9 mouse cellular contexts compared by ENCODE assay signal in the genomic region with DNA sequence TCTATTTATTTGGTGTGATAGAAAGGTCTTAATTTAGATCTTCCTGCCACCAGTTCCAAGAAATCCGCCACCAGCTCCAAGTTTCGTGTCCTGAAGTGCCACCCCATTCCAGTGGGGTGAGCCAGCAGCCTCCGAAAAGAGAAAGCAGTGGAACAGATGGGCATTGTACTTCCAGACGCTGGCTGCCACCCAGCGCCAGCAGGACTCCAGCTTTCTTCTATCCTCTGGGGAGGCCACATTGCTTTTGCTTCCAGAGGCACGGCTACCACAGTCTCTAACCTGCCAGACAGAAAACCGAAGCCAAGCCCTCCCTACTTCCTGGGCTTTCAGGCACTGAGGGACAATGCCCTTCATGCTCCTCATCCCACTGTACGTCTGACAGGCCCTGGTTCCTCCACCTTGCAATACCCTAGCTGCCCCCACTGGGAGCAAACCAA. TPM values are rescaled to one million over a fixed set of nuclear protein-coding genes. Genes with fewer than 3 reads are reported as not detected.
DNase-seq lines count a peak whose midpoint lies in the region; ATAC-seq and TF ChIP-seq lines count a peak whose summit lies in the region.
"Had no signal": no experiment of that assay in that cellular context is flagged by ENCODE, and none has a peak within 500 bp of the region (broad histone marks: within the 10 kb centered on the region; RNA-seq: fewer than 3 reads in every experiment).

No protein-coding gene starts in this region.

- peaks cover 44% of the 10 kb centered on the region for H3K36me3 ChIP-seq in hindbrain, embryonic 13.5 days
- H3K36me3 ChIP-seq in hindbrain, embryonic 10.5 days, result peaks cover 63% of the 10 kb centered on the region
- H3K36me3 ChIP-seq in stomach, postnatal 0 days (ENCODE audit: control insufficient read depth, insufficient read depth, low read length), result peaks cover 4% of the 10 kb centered on the region; the same call in 1 of the 2 replicates

- no peaks in the 10 kb centered on the region for H3K27me3 ChIP-seq in hindbrain, embryonic 13.5 days
- H3K27me3 ChIP-seq in hindbrain, embryonic 10.5 days (ENCODE audit: insufficient read depth, poor library complexity, severe bottlenecking), result no peaks in the 10 kb centered on the region
- no peaks in the 10 kb centered on the region for H3K27me3 ChIP-seq in stomach, postnatal 0 days (ENCODE audit: control insufficient read depth, insufficient read depth, low read length)
- H3K27me3 ChIP-seq: CH12.LX had no signal

- no peak overlapping the region for H3K4me3 ChIP-seq in hindbrain, embryonic 13.5 days
- H3K4me3 ChIP-seq in hindbrain, embryonic 10.5 days, result no peak overlapping the region
- no peak overlapping the region for H3K4me3 ChIP-seq in stomach, postnatal 0 days (ENCODE audit: low read depth, low read length)

- no peak overlapping the region for H3K9ac ChIP-seq in hindbrain, embryonic 13.5 days
- H3K9ac ChIP-seq in stomach, postnatal 0 days (ENCODE audit: low read length), result no peak overlapping the region

- peaks cover 19% of the 10 kb centered on the region for H3K4me1 ChIP-seq in hindbrain, embryonic 13.5 days (replicated peaks)
- no peaks in the 10 kb centered on the region for H3K4me1 ChIP-seq in hindbrain, embryonic 10.5 days (replicated peaks)
- no peaks in the 10 kb centered on the region for H3K4me1 ChIP-seq in stomach, postnatal 0 days (replicated peaks; ENCODE audit: control insufficient read depth, insufficient read depth)

- no peak for DNase-seq in hindbrain, embryonic 10.5 days (ENCODE audit: low spot score)
- peak; percentile 70 for DNase-seq in cerebellum, adult 9-10 months
- peak; percentile 62 for DNase-seq in gastrocnemius, postnatal 10 days
- peak; percentile 74 to 80 for DNase-seq in layer of hippocampus, adult 18-20 months (ENCODE audit: low spot score in 2 of 2)
- DNase-seq in lung, postnatal 10 days, result peak; percentile 69
- no peak for DNase-seq in stomach, postnatal 0 days (ENCODE audit: low spot score)
- DNase-seq in spleen, adult 12 weeks (ENCODE audit: low spot score), result no peak

- peak; percentile 88 for ATAC-seq in hindbrain, embryonic 13.5 days (ENCODE audit: low FRiP score)
- ATAC-seq in stomach, postnatal 0 days (ENCODE audit: low FRiP score, low TSS enrichment), result peak; percentile 38; the same call in 1 of the 2 replicates

- TF ChIP-seq CTCF in stomach, postnatal 0 days (IDR thresholded peaks at IDR 0.05; ENCODE audit: low read depth), result peak; percentile 39

- no peaks in the 10 kb centered on the region for H3K9me3 ChIP-seq in hindbrain, embryonic 13.5 days
- H3K9me3 ChIP-seq in hindbrain, embryonic 10.5 days, result no peaks in the 10 kb centered on the region
- no peaks in the 10 kb centered on the region for H3K9me3 ChIP-seq in stomach, postnatal 0 days (ENCODE audit: control insufficient read depth, low read length)

- WGBS in hindbrain, embryonic 13.5 days, result 36% methylated on average over 8 of the region's 8 CpGs
- 73% methylated on average over 8 of the region's 8 CpGs for WGBS in hindbrain, embryonic 10.5 days
- 52% methylated on average over 8 of the region's 8 CpGs for WGBS in stomach, postnatal 0 days

- TF ChIP-seq EP300 in stomach, postnatal 0 days (optimal IDR thresholded peaks at IDR 0.05), result no peak

- H3K27ac ChIP-seq in hindbrain, embryonic 13.5 days, result peak overlapping the region; percentile 78
- H3K27ac ChIP-seq in hindbrain, embryonic 10.5 days, result no peak overlapping the region
- peak overlapping the region; percentile 50 for H3K27ac ChIP-seq in stomach, postnatal 0 days (replicated peaks)

- no peak overlapping the region for H3K4me2 ChIP-seq in hindbrain, embryonic 13.5 days
- H3K4me2 ChIP-seq in stomach, postnatal 0 days (replicated peaks; ENCODE audit: low read depth), result no peak overlapping the region

RNA-seq across cellular contexts. Expression of gene Vps26c, which starts 54.1 kb away (rescaled TPM):
- polyA plus RNA-seq in hindbrain, embryonic 13.5 days (2015; fragmentation: Nextera tagmentation; extraction: Ambion mirVana), result 83.3 and 85.2 TPM in 2 replicates
- 58.8 and 60.5 TPM in 2 replicates for polyA plus RNA-seq in hindbrain, embryonic 10.5 days (2016; fragmentation: Nextera tagmentation; extraction: Ambion mirVana)
- total RNA-seq in gastrocnemius, postnatal 10 days (2021), result 10 to 100 TPM; 21.0 to 25.2 TPM
- 10 to 100 TPM; 34.7 to 37.9 TPM for total RNA-seq in layer of hippocampus, adult 18-20 months (2021)
- polyA plus RNA-seq in stomach, postnatal 0 days (2015; fragmentation: Nextera tagmentation; extraction: Ambion mirVana), result 28.5 and 34.8 TPM in 2 replicates

Comparison
In these comparisons a context has a peak if more than half of its experiments do, and no peak if none do; other contexts are left out.
1. DNase-seq: peak in cerebellum, adult 9-10 months (single experiment), gastrocnemius, postnatal 10 days (single experiment), layer of hippocampus, adult 18-20 months (2 of 2) and lung, postnatal 10 days (single experiment); none in hindbrain, embryonic 10.5 days (single experiment), stomach, postnatal 0 days (single experiment) and spleen, adult 12 weeks (single experiment).